Mouse (Mus musculus): ENCODE measurements around the gene Hmgcll1.

GRCm38 (mm10) chr9:76168355-76168754 is 153.7 kb downstream of the Hmgcll1 start:
- TF ChIP-seq CTCF (conservative IDR thresholded peaks at IDR 0.05; ENCODE audit: insufficient read depth, insufficient read length, low read depth, low read length) (peak; percentile 28; the same call in 1 of the 2 replicates), POLR2A (IDR thresholded peaks at IDR 0.05; ENCODE audit: low read depth, low read length) (no peak)
